Mouse (Mus musculus) olfactory bulb, adult 2 months (tissue): ENCODE data around the gene Myl4.

ENCODE experiments used
- CTCF ChIP-seq: fragments of 200-500 bp; IDR thresholded peaks from 2 replicates; pipeline ENCODE4 v1.5.1; 2012; ENCODE audit warnings: low read depth, mild to moderate bottlenecking, low read length, moderate library complexity; ENCODE audit not compliant: insufficient read depth
- POLR2A ChIP-seq: fragments of 200-500 bp; IDR thresholded peaks from 2 replicates; pipeline ENCODE4 v1.6.1; 2012; ENCODE audit warnings: mild to moderate bottlenecking, low read depth, low read length, moderate library complexity; ENCODE audit not compliant: insufficient read depth

GRCm38 (mm10) chr11:104589570-104589969, 39.1 kb downstream of the Myl4 start:
- TF ChIP-seq POLR2A (no peak), CTCF (no peak)
